Mouse (Mus musculus) adrenal gland, postnatal 36 days (tissue): ENCODE measurements around the gene Gm20458. TPM values are rescaled to one million over a fixed set of nuclear protein-coding genes. Genes with fewer than 3 reads are reported as not detected.

ENCODE experiments used
- DNase-seq, 2 experiments: peaks; one replicate each; pipeline ENCODE4 v3.0.0; 2021; ENCODE audit warnings: mixed read lengths in 1 of 2
- long read RNA-seq, 2 experiments: library from polyadenylated mRNA; stranded (forward); transcript quantifications; one replicate each; pipeline ENCODE4 v2.0.0; 2021; ENCODE audit warnings: borderline sequencing depth in 2 of 2
- total RNA-seq, 2 experiments: library from RNA; stranded (reverse); gene quantifications; 2 replicates each; pipeline ENCODE4 v1.2.3; 2021

Gm20458 gene
- 1 to 10 TPM; 5.0 to 8.4 TPM for total RNA-seq
- long read RNA-seq, experiment 1, partial matches to known transcripts: 0 of 4 reads
- long read RNA-seq, experiment 1, other reads (novel, unspliced or antisense): 3 of 4 reads
- long read RNA-seq, experiment 2, partial matches to known transcripts: 0 of 2 reads
- long read RNA-seq, experiment 2, other reads (novel, unspliced or antisense): 2 of 2 reads

- DNase-seq: peak; percentile 96 to 97
These were observed at the start of gene Gm20458 for GRCm38 (mm10) chr2:164460745-164461551. Gene Gm20458 (plus strand): TSS chr2:164460967.

GRCm38 (mm10) chr2:164414167-164414566 lies 46.6 kb upstream of the Gm20458 start:
- no peak for DNase-seq

DNA sequence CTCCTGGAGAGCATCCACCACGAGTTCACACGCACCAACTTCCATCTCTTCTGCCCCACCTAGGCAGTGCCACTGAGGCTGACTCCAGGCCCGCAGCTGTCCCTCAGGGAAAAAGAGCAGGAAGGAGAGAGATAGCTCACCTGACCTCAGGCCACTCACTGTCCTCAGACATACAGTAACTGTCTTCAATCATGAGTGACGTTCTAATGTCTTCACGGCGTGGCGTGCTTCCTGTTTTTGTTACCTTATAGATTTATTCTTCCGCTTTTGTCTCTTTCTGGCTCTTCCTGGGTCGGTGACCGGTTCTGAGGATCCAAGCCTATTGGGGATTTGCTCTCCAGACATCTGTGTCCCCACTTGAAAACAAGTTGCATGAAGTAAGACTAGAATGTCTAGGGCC lies 46.2 kb upstream of the Gm20458 start:
- no peak for DNase-seq

- peak in 1 of 2 experiments; percentile 43 for DNase-seq
These were observed 43.6 kb upstream of the Gm20458 start for GRCm38 (mm10) chr2:164417198-164417597.

DNA sequence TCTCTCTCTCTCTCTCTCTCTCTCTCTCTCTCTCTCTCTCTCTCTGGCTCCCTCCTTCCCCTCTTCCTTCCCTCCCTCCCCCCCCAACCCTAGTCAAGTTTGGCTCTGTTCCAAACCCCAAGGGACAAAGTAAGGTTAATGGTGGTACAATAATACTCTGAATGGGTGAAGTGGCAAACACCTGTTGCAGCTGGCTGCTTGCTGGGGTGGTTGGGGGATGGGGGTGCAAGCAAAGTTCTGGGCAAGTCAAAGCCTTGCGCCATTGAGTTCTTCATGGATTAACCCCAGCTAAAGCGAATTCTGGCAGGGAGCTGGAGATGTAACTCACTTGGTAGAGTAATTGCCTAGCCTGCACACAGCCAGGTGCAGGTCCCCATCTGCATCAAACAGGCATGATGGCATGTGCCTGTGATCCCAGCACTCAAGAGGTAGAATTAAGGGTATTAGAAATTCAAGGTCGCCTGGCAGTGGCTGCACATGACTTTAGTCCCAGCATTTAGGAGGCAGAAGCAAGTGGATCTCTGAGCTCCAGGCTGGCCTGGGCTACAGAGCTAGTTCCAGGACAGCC lies 42.4 kb upstream of the Gm20458 start:
- DNase-seq: no peak

DNA sequence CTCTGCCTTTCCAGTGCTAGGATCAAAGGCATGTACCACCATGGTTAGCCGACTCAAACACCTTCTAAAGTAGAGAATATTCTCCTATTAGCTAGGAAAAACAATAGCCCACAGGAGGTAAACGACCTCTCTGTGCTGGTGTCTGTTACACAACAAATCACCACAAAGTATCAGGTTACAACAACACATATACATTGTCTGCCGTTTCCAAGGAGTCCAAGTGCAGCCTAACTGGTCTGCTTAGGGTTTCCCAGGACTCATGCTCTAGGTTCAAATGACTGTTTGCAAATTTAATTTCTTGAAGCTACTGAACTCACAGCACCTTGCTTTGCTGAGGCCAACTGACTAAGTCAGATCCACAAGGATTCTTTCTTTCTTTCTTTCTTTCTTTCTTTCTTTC lies 41.3 kb upstream of the Gm20458 start:
- DNase-seq: no peak

DNA sequence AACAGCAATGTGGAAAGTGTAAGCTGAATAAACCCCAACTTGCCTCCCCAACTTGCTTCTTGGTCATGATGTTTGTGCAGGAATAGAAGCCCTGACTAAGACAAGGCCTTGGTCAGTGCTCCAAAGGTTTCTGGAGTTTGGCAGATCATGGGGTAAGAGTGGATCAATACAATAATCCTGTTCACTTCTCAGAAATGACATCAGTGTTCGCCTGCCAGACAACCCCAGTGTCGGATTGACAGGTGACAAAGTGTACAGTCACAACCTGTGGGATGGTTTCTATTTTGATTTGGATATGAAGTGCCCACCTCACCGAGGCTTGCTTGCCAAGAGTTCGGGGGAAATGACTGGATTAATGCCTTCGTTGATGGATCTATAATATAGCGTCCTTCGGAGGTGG lies 39.5 kb upstream of the Gm20458 start:
- no peak for DNase-seq

GRCm38 (mm10) chr2:164421979-164422378 lies 38.8 kb upstream of the Gm20458 start:
- no peak for DNase-seq

GRCm38 (mm10) chr2:164422675-164423393 lies 37.9 kb upstream of the Gm20458 start:
- DNase-seq: peak in 1 of 2 experiments; percentile 36

- no peak for DNase-seq
These were observed 37.3 kb upstream of the Gm20458 start for GRCm38 (mm10) chr2:164423464-164423863.

DNA sequence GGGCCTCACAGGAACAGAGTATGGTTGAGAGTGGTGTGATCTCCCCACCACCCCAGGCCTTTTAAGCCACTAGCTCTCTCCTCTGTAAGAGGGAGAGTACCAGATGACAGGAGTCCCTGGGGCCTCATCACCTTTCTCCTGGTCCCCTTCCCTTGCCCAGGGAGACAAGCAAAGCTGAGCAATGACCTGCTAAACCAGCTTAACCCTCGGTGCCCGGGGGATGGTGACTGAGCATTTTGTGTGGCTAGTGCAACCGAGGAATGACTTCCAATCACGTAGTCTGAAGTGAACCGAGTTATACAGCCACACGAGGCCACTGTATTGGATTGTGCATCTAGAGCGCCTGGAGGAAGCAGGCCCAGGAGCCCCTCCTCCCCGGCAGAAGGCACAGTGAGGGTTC lies 36.4 kb upstream of the Gm20458 start:
- no peak for DNase-seq

- DNase-seq: no peak
These were observed 35.4 kb upstream of the Gm20458 start for GRCm38 (mm10) chr2:164425401-164425800.

DNA sequence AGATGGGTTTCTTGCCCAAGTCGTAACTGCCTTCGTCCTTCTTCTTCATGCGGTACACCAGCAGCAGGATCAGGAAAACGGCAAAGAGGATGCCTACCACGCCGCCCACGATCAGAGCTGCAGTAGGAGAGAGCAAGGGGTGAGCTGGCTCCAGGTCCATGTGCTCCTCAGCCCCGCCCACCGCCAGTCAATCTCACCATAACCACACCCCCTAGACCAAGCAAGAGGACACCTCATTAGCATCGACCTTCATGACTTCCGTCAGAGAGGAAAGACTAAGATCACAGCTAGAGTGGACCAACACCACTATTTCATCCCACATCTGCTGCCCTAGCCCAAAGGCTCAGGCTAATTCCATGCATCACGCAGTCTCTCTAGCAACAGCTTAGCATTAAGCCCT lies 34.6 kb upstream of the Gm20458 start:
- peak in 1 of 2 experiments; percentile 39 for DNase-seq

- DNase-seq: no peak
These were observed 33.8 kb upstream of the Gm20458 start for GRCm38 (mm10) chr2:164426952-164427351.

GRCm38 (mm10) chr2:164428451-164428850 lies 32.3 kb upstream of the Gm20458 start:
- no peak for DNase-seq

DNA sequence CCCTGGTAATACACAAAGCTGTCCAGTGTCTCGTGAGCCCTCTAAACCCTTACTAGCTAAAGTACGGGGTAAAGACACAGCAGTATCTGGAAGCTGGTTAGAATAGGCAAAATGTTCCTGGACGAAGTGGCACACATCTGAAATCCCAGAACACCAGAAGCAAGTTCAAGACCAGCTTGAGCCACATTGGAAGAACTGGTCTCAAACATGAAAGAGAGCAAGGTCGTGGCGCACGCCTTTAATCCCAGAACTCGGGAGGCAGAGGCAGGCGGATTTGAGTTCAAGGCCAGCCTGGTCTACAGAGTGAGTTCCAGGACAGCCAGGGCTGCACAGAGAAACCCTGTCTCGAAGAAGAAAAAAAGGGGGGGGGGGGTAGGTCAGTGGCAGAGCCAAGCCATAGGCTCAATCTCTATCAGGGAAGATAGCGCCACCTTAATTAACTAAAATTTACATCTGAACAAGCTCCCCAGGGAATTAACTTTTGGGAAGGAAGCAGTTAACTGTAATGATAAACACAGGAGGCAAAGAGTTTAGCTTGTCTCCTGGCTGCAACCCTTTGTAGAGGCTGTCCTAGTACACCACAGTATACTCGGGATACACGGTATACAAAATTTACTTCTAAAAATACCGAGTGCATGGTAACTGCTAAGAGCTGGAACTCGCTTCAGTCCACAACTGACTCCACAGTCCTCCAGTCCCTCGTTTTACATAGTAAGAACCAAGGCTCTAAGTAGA lies 30.7 kb upstream of the Gm20458 start:
- DNase-seq: no peak

DNA sequence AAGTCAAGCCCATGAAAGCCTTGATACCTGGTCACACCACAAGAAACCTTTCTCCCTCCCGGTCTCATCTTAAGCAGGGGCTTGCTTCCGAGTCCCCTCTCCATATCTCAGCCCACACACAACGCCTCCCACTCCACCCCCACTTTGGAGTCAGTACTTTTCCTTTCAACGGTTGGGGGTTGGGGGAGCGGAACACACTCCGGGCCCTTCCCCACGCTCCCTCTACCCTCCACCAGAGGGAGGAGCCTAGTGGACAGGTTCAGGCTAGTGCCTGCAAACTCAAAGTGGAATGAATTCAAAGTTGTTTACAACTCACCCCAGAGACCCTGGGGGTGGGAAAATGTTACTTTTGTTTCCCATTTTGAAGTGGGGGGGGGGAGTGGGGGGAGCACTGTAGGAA lies 30.1 kb upstream of the Gm20458 start:
- DNase-seq: no peak

DNA sequence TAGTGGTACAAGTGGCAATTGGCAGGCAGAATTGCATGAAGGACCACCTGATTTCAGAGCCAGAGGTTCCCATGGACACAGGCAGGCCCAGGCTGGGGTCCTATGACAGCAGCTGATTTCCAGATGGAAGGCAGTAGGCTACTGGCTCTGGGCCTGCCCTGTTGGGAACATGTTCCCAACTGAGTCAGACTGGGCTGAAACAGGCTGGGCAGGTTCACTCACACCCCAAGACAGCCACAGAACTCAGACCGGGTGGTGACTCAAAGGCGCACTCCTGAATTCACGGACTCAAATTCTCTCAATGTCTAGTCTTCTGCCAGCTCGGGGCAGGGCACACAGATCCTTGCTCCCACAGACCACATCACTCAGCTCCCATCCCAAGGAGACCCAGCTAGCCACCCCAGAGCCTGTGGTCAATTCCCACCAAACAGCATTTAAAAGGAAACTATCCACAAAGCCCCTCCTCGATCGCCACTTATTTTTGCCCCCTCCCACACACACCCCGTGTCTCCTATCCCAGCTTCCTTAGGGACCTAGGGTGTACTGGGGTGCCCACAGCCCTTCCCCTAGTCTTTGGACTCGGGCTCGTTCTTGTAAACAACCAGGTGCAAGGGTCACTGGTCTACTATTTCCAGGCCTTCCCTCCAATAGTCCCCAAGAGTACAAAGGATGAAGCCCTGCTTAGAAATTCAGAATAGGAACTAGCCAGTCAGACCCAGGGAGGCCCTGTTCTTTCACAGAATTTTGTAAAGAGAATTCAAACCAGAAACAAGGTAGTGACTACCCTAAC lies 28.9 kb upstream of the Gm20458 start:
- DNase-seq: peak in 1 of 2 experiments; percentile 28

- DNase-seq: peak; percentile 38 to 49
These were observed 28.1 kb upstream of the Gm20458 start for GRCm38 (mm10) chr2:164432541-164433191.

DNA sequence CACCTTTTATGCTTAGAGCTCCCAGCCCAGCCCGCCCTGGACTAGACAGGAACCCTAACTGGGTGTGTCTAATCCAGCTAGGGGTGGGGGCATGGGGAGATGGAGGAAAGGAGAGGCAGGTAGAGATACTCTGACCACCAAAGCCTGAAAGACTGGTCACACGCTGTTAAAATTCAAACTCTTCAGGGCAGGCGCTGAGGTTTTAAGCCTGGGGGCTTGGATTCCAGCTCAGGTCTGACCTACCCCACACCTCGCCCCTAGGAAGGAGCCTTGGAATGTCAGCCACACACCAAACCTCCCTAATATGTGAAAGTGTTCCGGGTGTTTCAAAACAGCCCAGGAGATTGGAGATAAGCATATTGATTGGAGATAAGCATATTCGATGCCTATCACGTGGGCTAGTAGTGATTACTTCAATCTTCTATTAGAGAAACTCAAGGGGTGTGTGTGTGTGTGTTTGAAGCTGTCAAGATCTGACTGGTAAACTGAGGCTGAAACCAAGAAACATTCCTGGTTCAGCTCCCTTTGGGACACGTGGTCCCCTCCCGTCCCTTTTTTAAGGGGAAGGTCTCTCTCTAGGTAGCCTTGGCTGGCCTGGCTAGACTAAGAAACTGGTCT lies 27.4 kb upstream of the Gm20458 start:
- DNase-seq: no peak
